Comparison of ENCODE assay signal across 12 mouse cellular contexts in the genomic region with DNA sequence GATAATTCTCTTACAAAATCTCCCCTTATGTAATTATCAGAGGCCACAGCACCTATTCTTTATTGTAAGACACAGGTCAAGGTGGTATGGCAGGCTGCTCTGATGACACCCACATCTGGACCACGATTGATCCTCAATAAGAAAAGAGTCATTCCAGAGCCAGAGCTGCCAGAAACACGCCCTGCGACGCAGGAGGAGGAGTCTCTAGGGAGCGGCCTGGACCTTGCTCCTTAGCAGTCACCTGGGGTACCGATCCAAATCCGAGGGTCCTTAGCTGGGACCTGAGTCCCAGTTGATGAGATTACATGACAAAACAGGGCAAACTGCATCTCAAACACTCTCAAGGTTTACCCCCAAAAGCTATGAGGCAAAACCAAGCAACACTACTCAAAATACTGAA. TPM values are rescaled to one million over a fixed set of nuclear protein-coding genes. Genes with fewer than 3 reads are reported as not detected.
DNase-seq lines count a peak whose midpoint lies in the region; ATAC-seq and TF ChIP-seq lines count a peak whose summit lies in the region.
"Had no signal": no experiment of that assay in that cellular context is flagged by ENCODE, and none has a peak within 500 bp of the region (broad histone marks: within the 10 kb centered on the region; RNA-seq: fewer than 3 reads in every experiment).

No protein-coding gene starts in this region.

- peaks cover 5% of the 10 kb centered on the region for H3K27me3 ChIP-seq in erythroblast, embryonic 14.5 days (ENCODE audit: control insufficient read depth)
- H3K27me3 ChIP-seq in CH12.LX (replicated peaks): no peaks in the 10 kb centered on the region
- no peaks in the 10 kb centered on the region for H3K27me3 ChIP-seq in hindbrain, embryonic 15.5 days
- H3K27me3 ChIP-seq in liver, embryonic 13.5 days: no peaks in the 10 kb centered on the region

- no peak for TF ChIP-seq POLR2A in CH12.LX (IDR thresholded peaks at IDR 0.05; ENCODE audit: low read depth, low read length)

- H3K4me3 ChIP-seq in erythroblast, embryonic 14.5 days (replicated peaks): peak overlapping the region; percentile 89
- peak overlapping the region; percentile 60 to 91 (median 80) for H3K4me3 ChIP-seq in CH12.LX (replicated peaks in 1 of 3; ENCODE audit: low read depth in 2 of 3, low read length in 2 of 3, poor library complexity in 1 of 3)
- H3K4me3 ChIP-seq in hindbrain, embryonic 15.5 days: no peak overlapping the region
- H3K4me3 ChIP-seq in liver, embryonic 13.5 days (replicated peaks): peak overlapping the region; percentile 91; the same call in 1 of the 2 replicates

- peak overlapping the region; percentile 66; the same call in 1 of the 2 replicates for H3K9ac ChIP-seq in CH12.LX (ENCODE audit: insufficient read depth, low read depth)
- H3K9ac ChIP-seq in hindbrain, embryonic 15.5 days: no peak overlapping the region
- H3K9ac ChIP-seq in liver, embryonic 13.5 days: no peak overlapping the region

- ATAC-seq in erythroblast, adult 5-6 weeks (replicated peaks; ENCODE audit: low FRiP score, poor library complexity, severe bottlenecking): no peak
- ATAC-seq in hindbrain, embryonic 15.5 days (ENCODE audit: low FRiP score, low read depth): no peak
- ATAC-seq in liver, embryonic 13.5 days (ENCODE audit: low read depth): no peak
- no peak for ATAC-seq in monocyte, adult 5-6 weeks (replicated peaks; ENCODE audit: insufficient number of reproducible peaks, low FRiP score, low TSS enrichment, poor library complexity, severe bottlenecking)

- peaks cover 49% of the 10 kb centered on the region for H3K79me2 ChIP-seq in CH12.LX (replicated peaks; ENCODE audit: control insufficient read depth, extremely low read depth, insufficient read depth, poor library complexity, severe bottlenecking)

- H3K4me2 ChIP-seq in CH12.LX (ENCODE audit: insufficient read depth, low read depth, poor library complexity, severe bottlenecking): peak overlapping the region; percentile 87
- peak overlapping the region; percentile 89 for H3K4me2 ChIP-seq in hindbrain, embryonic 15.5 days
- peak overlapping the region; percentile 89 for H3K4me2 ChIP-seq in liver, embryonic 13.5 days

- intact Hi-C loops in left cerebral cortex, postnatal 10 days (cut with DNase I): loop anchor here (10.0 kb wide), 2 partner anchors 121 to 301 kb away; no protein-coding TSS in a partner anchor

- TF ChIP-seq EP300 in CH12.LX (IDR thresholded peaks at IDR 0.05; ENCODE audit: low read length): no peak

- H3K27ac ChIP-seq in CH12.LX (ENCODE audit: insufficient read depth, low read depth): no peak overlapping the region
- H3K27ac ChIP-seq in hindbrain, embryonic 15.5 days (replicated peaks): no peak overlapping the region
- H3K27ac ChIP-seq in liver, embryonic 13.5 days: no peak overlapping the region

- dilution Hi-C loops in CH12.LX (cut with MboI; ENCODE audit: extremely low pct_ligation_motif_present, extremely low pct_unique_long_range_greater_than_20kb, low sequenced_read_pairs): no loop called here

- peaks cover 9% of the 10 kb centered on the region for H3K9me3 ChIP-seq in erythroblast, embryonic 14.5 days (ENCODE audit: control insufficient read depth, low read length)
- peaks cover 10% of the 10 kb centered on the region for H3K9me3 ChIP-seq in CH12.LX (replicated peaks; ENCODE audit: low read length)
- no peaks in the 10 kb centered on the region for H3K9me3 ChIP-seq in hindbrain, embryonic 15.5 days
- 0 out of 2 replicates have a peak, but pooled peaks cover 9% of the 10 kb centered on the region for H3K9me3 ChIP-seq in liver, embryonic 13.5 days (replicated peaks)

- DNase-seq in CH12.LX (ENCODE audit: extremely low read depth): no peak
- no peak for DNase-seq in liver, embryonic 13.5 days
- no peak for DNase-seq in layer of hippocampus, adult 9-11 months
- DNase-seq in left cerebral cortex, postnatal 10 days (ENCODE audit: extremely low spot score in 1 of 2, low spot score in 2 of 2): no peak
- DNase-seq: left cerebral cortex, postnatal 4 days had no signal

- H3K36me3 ChIP-seq in erythroblast, embryonic 14.5 days (ENCODE audit: control insufficient read depth): peaks cover 50% of the 10 kb centered on the region
- peaks cover 29 to 45% of the 10 kb centered on the region in 2 experiments for H3K36me3 ChIP-seq in CH12.LX (replicated peaks in 1 of 2; ENCODE audit: control insufficient read depth in 1 of 2, insufficient read depth in 1 of 2, low read length in 1 of 2)
- peaks cover 29% of the 10 kb centered on the region for H3K36me3 ChIP-seq in hindbrain, embryonic 15.5 days
- peaks cover 50% of the 10 kb centered on the region for H3K36me3 ChIP-seq in liver, embryonic 13.5 days

- no peak for TF ChIP-seq RAD21 in CH12.LX (IDR thresholded peaks at IDR 0.05; ENCODE audit: low read depth, low read length)

- TF ChIP-seq CTCF in CH12.LX (conservative IDR thresholded peaks at IDR 0.05 in 1 of 2, IDR thresholded peaks at IDR 0.05 in 1 of 2; ENCODE audit: low read depth in 2 of 2, low read length in 2 of 2): no peak

- 89% methylated on average over 7 of the region's 7 CpGs for WGBS in hindbrain, embryonic 15.5 days
- WGBS in liver, embryonic 13.5 days (ENCODE audit: insufficient replicate concordance): 92% methylated on average over 7 of the region's 7 CpGs

- in situ Hi-C loops in CH12.LX (cut with MboI; ENCODE audit: low pct_ligation_motif_present, low pct_unique_long_range_greater_than_20kb, low sequenced_read_pairs): loop anchor here (10.0 kb wide), 1 partner anchor 121 kb away; no protein-coding TSS in a partner anchor

- H3K4me1 ChIP-seq in erythroblast, embryonic 14.5 days (ENCODE audit: control insufficient read depth): peaks cover 59% of the 10 kb centered on the region
- H3K4me1 ChIP-seq in CH12.LX (ENCODE audit: control insufficient read depth in 1 of 2, insufficient read depth in 2 of 2): peaks cover 0 to 49% of the 10 kb centered on the region in 2 experiments; a peak in 2 of 4 replicates
- peaks cover 32% of the 10 kb centered on the region for H3K4me1 ChIP-seq in hindbrain, embryonic 15.5 days (replicated peaks)
- H3K4me1 ChIP-seq in liver, embryonic 13.5 days (replicated peaks): peaks cover 52% of the 10 kb centered on the region

TF ChIP-seq in CH12.LX, 34 proteins besides CTCF, POLR2A, EP300 and RAD21:
- TF ChIP-seq MYC (IDR thresholded peaks at IDR 0.05; ENCODE audit: low read depth, low read length) (no peak), JUN (IDR thresholded peaks at IDR 0.05; ENCODE audit: insufficient read depth, low read depth, low read length) (no peak), MXI1 (IDR thresholded peaks at IDR 0.05; ENCODE audit: low read depth, low read length) (no peak), NRF1 (IDR thresholded peaks at IDR 0.05; ENCODE audit: low read depth, low read length) (no peak), CHD1 (IDR thresholded peaks at IDR 0.05; ENCODE audit: low read depth, low read length) (no peak)

RNA-seq across cellular contexts. Expression of a gene that starts 2.4 kb away (rescaled TPM):
- 2.1 and 2.8 TPM in 2 replicates for polyA plus RNA-seq in erythroblast, embryonic 14.5 days (2012)
- 135 and 150 TPM in 2 replicates for total RNA-seq in erythroblast, adult 5-6 weeks (2015; ENCODE audit: low replicate concordance)
- total RNA-seq in erythroblast, adult 5-6 weeks (2017; ENCODE audit: low replicate concordance): 38.0 and 69.0 TPM in 2 replicates
- total RNA-seq in CH12.LX (2012; rRNA removed) (472 and 530 TPM in 2 replicates), CH12.LX (2014; rRNA removed) (435 and 438 TPM in 2 replicates)
- polyA plus RNA-seq in CH12.LX (2012; ENCODE audit: insufficient read length, low read depth): 738 and 809 TPM in 2 replicates
- polyA plus RNA-seq in hindbrain, embryonic 15.5 days (2015; fragmentation: Nextera tagmentation; extraction: Ambion mirVana): 291 and 326 TPM in 2 replicates
- polyA plus RNA-seq in liver, embryonic 13.5 days (2015; fragmentation: Nextera tagmentation; extraction: Ambion mirVana): 275 and 284 TPM in 2 replicates
- total RNA-seq in monocyte, adult 5-6 weeks (2017): 80.1 to 128 TPM (median 116 TPM) in 3 replicates
- total RNA-seq in left cerebral cortex, postnatal 10 days (2021): 100 to 1,000 TPM; 198 to 208 TPM

RNA-seq across cellular contexts. Expression of a gene that starts 37.7 kb away (rescaled TPM):
- polyA plus RNA-seq in erythroblast, embryonic 14.5 days (2012): not detected in 2 replicates
- total RNA-seq in erythroblast, adult 5-6 weeks (2015; ENCODE audit: low replicate concordance): 0.42 TPM in 1 of 2 replicates, not detected in the other
- 0.51 TPM in 1 of 2 replicates, not detected in the other for total RNA-seq in erythroblast, adult 5-6 weeks (2017; ENCODE audit: low replicate concordance)
- total RNA-seq in CH12.LX (2012; rRNA removed) (not detected in 2 replicates), CH12.LX (2014; rRNA removed) (not detected in 2 replicates)
- not detected in 2 replicates for polyA plus RNA-seq in CH12.LX (2012; ENCODE audit: insufficient read length, low read depth)
- 0.07 and 0.19 TPM in 2 replicates for polyA plus RNA-seq in hindbrain, embryonic 15.5 days (2015; fragmentation: Nextera tagmentation; extraction: Ambion mirVana)
- 0.28 and 0.33 TPM in 2 replicates for polyA plus RNA-seq in liver, embryonic 13.5 days (2015; fragmentation: Nextera tagmentation; extraction: Ambion mirVana)
- total RNA-seq in monocyte, adult 5-6 weeks (2017): 0.19 TPM in 1 of 3 replicates, not detected in the others
- under 1 TPM; 0.11 to 0.28 TPM for total RNA-seq in left cerebral cortex, postnatal 10 days (2021)
- total RNA-seq: left cerebral cortex, postnatal 4 days had no signal
- polyA plus RNA-seq: forebrain, embryonic 11.5 days had no signal

RNA-seq across cellular contexts. Expression of a gene that starts 55.1 kb away (rescaled TPM):
- not detected in 2 replicates for polyA plus RNA-seq in erythroblast, embryonic 14.5 days (2012)
- total RNA-seq in erythroblast, adult 5-6 weeks (2015; ENCODE audit: low replicate concordance): not detected in 2 replicates
- total RNA-seq in erythroblast, adult 5-6 weeks (2017; ENCODE audit: low replicate concordance): not detected in 2 replicates
- total RNA-seq in CH12.LX (2012; rRNA removed) (not detected in 2 replicates), CH12.LX (2014; rRNA removed) (not detected in 2 replicates)
- not detected in 2 replicates for polyA plus RNA-seq in CH12.LX (2012; ENCODE audit: insufficient read length, low read depth)
- polyA plus RNA-seq in hindbrain, embryonic 15.5 days (2015; fragmentation: Nextera tagmentation; extraction: Ambion mirVana): not detected in 2 replicates
- polyA plus RNA-seq in liver, embryonic 13.5 days (2015; fragmentation: Nextera tagmentation; extraction: Ambion mirVana): not detected in 2 replicates
- total RNA-seq in monocyte, adult 5-6 weeks (2017): not detected in 3 replicates
- total RNA-seq in left cerebral cortex, postnatal 10 days (2021): not detected
- total RNA-seq: left cerebral cortex, postnatal 4 days had no signal
- polyA plus RNA-seq: forebrain, embryonic 11.5 days; heart, embryonic 14.5 days; spleen, adult 2 months had no signal
